Mouse (Mus musculus) intestine, postnatal 0 days (tissue): Measurements from ENCODE around the gene Echdc3. TPM values are rescaled to one million over a fixed set of nuclear protein-coding genes. Genes with fewer than 3 reads are reported as not detected.

Experiments
- ATAC-seq: fragments of 200-750 bp; cut with Nextera tagmentation; 2 replicates; pipeline ENCODE4 v1.8.0; 2017; ENCODE audit warnings: mild to moderate bottlenecking, moderate TSS enrichment, moderate library complexity
- H3K27ac ChIP-seq: fragments of 300-500 bp; sonication (generic); 2 replicates; pipeline ENCODE4 v1.5.1; 2014; ENCODE audit warnings: mild to moderate bottlenecking, low read depth, low read length, moderate library complexity
- H3K27me3 ChIP-seq: fragments of 300-500 bp; sonication (generic); replicated peaks from 2 replicates; pipeline ENCODE4 v1.6.1; 2014; ENCODE audit warnings: low read length, mixed read lengths; ENCODE audit not compliant: control insufficient read depth, insufficient read depth
- H3K36me3 ChIP-seq: fragments of 300-500 bp; sonication (generic); 2 replicates; pipeline ENCODE4 v1.6.1; 2014; ENCODE audit warnings: mild to moderate bottlenecking, moderate library complexity; ENCODE audit not compliant: control insufficient read depth, insufficient read depth
- H3K4me1 ChIP-seq: fragments of 300-500 bp; sonication (generic); replicated peaks from 2 replicates; pipeline ENCODE4 v1.6.1; 2014; ENCODE audit warnings: antibody characterized with exemption, low read length, mixed read lengths; ENCODE audit not compliant: control insufficient read depth, insufficient read depth
- H3K4me2 ChIP-seq: fragments of 300-500 bp; sonication (generic); replicated peaks from 2 replicates; pipeline ENCODE4 v1.6.1; 2014; ENCODE audit warnings: low read depth, mild to moderate bottlenecking, moderate library complexity
- H3K4me3 ChIP-seq: fragments of 300-500 bp; sonication (generic); 2 replicates; pipeline ENCODE4 v1.5.1; 2014; ENCODE audit warnings: low read depth, low read length
- H3K9ac ChIP-seq: fragments of 300-500 bp; sonication (generic); 2 replicates; pipeline ENCODE4 v1.6.1; 2014; ENCODE audit warnings: mild to moderate bottlenecking, low read depth, low read length
- H3K9me3 ChIP-seq: fragments of 300-500 bp; sonication (generic); 2 replicates; pipeline ENCODE4 v1.6.1; 2016; ENCODE audit warnings: mixed run types; ENCODE audit not compliant: control insufficient read depth
- CTCF ChIP-seq: sonication (generic); IDR thresholded peaks from 2 replicates; pipeline ENCODE4 v1.5.1; 2016; ENCODE audit warnings: low read depth, mild to moderate bottlenecking, control low read depth, antibody characterized with exemption, moderate library complexity
- WGBS: fragments of 180-500 bp; shearing (Covaris S2); extraction: QIAGEN DNeasy Blood & Tissue Kit; methylation state at CpG from one replicate; pipeline ENCODE4 v1.1.7; 2014; 5-methylcytosine and 5-hydroxymethylcytosine counted together
- polyA plus RNA-seq: library from polyadenylated mRNA; unstranded; fragments of >200 nt; fragmentation: Nextera tagmentation; extraction: Ambion mirVana; gene quantifications from 2 replicates; pipeline ENCODE4 v1.2.1, GENCODE M21; 2015

The Echdc3 gene
- polyA plus RNA-seq, 1 experiment from 2014 or later, result 3.1 TPM

DNA sequence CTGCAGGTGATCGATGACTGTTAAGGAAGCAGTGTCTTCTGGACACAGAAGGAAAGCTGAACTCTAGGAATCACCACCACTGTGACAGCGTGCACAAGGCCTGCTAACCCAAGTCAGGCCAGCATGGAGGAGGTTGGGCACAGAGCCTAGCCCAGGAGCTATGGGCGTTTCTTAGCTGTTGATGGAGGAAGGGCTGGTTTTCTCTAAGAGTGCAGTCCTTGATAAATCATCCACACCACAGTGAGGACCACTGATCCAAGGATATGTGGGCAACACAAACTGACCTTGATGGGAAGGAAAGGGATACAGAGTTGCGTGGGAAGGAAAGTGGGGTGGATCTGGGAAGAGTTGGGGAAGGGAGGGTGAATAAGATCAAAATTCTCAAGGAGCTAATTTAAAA, 55.6 kb downstream of the Echdc3 start:
- Histone ChIP-seq H3K27ac (no peak overlapping the region), H3K36me3 (no peaks in the 10 kb centered on the region), H3K27me3 (no peaks in the 10 kb centered on the region), H3K4me2 (no peak overlapping the region), H3K9ac (no peak overlapping the region), H3K4me3 (no peak overlapping the region), H3K9me3 (no peaks in the 10 kb centered on the region), H3K4me1 (0 out of 2 replicates have a peak, but pooled peaks cover 6% of the 10 kb centered on the region)
- 77% methylated on average over 4 of the region's 4 CpGs for WGBS
- no peak for TF ChIP-seq CTCF
- no peak for ATAC-seq

DNA sequence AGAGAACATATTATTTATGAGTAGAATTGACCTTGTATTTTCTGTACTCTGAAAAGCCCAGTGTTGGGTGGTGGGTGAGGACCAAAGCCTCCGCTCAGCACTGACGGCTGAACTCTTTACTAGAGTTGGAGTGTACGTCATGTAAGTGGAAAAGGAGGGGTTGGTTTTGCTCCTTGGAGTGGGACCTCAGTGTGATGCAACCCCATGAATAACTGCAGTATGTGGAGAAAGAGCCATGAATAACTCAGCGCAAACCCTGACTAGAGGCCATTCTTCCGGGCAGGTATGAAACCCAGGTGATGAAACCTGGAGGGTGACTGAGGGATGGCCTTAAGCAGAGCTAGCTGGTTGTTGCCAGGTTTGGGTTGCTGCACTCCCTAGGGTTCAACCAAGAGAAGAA, 63.0 kb downstream of the Echdc3 start:
- H3K27me3 ChIP-seq, result no peaks in the 10 kb centered on the region
- H3K4me3 ChIP-seq, result no peak overlapping the region
- no peak overlapping the region for H3K4me2 ChIP-seq
- ATAC-seq, result no peak
- TF ChIP-seq CTCF, result no peak
- no peaks in the 10 kb centered on the region for H3K9me3 ChIP-seq
- H3K27ac ChIP-seq, result no peak overlapping the region
- 92% methylated on average over 5 of the region's 5 CpGs for WGBS
- no peak overlapping the region for H3K9ac ChIP-seq
- H3K36me3 ChIP-seq, result no peaks in the 10 kb centered on the region
- H3K4me1 ChIP-seq, result no peaks in the 10 kb centered on the region

DNA sequence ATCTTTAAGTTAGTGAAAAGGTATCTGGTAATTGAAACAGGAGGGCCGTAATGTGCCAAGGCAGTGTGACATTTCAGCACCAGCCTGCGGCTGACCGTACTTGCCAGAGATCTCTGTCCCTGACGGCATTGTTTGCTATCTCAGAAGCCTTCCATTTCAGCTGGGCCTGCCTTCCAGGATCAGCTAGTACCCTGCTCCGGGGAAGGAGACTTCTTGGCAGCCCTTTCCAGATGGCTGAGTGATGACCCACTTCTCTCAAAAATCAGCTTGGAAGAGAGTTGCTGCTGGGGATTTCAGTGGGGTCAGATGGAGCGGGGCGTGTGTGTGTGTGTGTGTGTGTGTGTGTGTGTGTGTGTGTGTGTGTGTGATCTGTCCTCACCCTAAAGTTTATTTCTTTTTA, 65.9 kb downstream of the Echdc3 start:
- H3K27ac ChIP-seq, result no peak overlapping the region
- no peaks in the 10 kb centered on the region for H3K27me3 ChIP-seq
- no peak overlapping the region for H3K4me2 ChIP-seq
- no peak for ATAC-seq
- no peaks in the 10 kb centered on the region for H3K36me3 ChIP-seq
- TF ChIP-seq CTCF, result no peak
- H3K4me3 ChIP-seq, result no peak overlapping the region
- H3K9ac ChIP-seq, result no peak overlapping the region
- H3K9me3 ChIP-seq, result no peaks in the 10 kb centered on the region
- H3K4me1 ChIP-seq, result no peaks in the 10 kb centered on the region
- 85% methylated on average over 7 of the region's 7 CpGs for WGBS

DNA sequence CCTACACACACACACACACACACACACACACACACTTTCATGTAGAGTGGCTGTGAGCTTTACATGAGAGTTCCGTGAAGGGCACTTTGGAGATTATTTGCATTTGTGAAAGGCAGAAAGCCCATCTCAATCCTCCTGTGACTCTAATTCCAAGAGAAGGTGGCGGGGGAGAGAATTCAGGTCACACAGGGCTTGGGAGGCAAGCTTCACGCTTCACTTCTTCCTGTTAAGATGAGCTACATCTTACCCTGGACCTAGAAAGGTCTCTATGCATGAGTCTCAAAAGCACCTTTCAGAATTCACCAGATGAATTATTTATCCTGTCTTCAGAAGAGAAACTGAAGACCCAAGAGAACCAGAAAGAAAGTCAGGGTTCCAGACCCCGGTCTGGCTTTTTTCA, 66.6 kb downstream of the Echdc3 start:
- no peaks in the 10 kb centered on the region for H3K4me1 ChIP-seq
- no peaks in the 10 kb centered on the region for H3K36me3 ChIP-seq
- H3K27ac ChIP-seq, result no peak overlapping the region
- WGBS, result 97% methylated on average over 4 of the region's 4 CpGs
- TF ChIP-seq CTCF, result no peak
- ATAC-seq, result no peak
- H3K9me3 ChIP-seq, result no peaks in the 10 kb centered on the region
- no peak overlapping the region for H3K9ac ChIP-seq
- no peak overlapping the region for H3K4me2 ChIP-seq
- H3K4me3 ChIP-seq, result no peak overlapping the region
- H3K27me3 ChIP-seq, result no peaks in the 10 kb centered on the region

DNA sequence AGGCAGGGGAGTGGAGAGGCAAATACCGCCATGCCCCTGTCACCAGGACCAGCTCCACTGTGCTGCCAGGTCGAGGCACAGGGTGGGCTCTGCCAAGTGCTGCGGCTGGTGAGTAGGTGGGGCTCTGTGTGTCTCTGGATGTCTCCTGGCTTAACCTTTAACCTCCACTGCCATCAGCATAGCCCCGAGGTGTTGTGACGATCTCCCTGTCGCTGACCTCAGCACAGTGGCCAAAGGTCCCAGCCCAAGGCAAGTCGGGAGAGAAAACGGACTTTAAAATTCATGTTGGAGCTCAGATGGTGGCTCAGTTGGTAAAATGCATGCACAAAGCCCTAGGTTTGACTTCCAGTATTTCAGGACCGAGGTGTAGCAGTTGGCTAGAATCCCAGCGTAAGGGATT, 67.2 kb downstream of the Echdc3 start:
- no peak for ATAC-seq
- WGBS, result 61% methylated on average over 10 of the region's 10 CpGs
- no peak overlapping the region for H3K4me3 ChIP-seq

DNA sequence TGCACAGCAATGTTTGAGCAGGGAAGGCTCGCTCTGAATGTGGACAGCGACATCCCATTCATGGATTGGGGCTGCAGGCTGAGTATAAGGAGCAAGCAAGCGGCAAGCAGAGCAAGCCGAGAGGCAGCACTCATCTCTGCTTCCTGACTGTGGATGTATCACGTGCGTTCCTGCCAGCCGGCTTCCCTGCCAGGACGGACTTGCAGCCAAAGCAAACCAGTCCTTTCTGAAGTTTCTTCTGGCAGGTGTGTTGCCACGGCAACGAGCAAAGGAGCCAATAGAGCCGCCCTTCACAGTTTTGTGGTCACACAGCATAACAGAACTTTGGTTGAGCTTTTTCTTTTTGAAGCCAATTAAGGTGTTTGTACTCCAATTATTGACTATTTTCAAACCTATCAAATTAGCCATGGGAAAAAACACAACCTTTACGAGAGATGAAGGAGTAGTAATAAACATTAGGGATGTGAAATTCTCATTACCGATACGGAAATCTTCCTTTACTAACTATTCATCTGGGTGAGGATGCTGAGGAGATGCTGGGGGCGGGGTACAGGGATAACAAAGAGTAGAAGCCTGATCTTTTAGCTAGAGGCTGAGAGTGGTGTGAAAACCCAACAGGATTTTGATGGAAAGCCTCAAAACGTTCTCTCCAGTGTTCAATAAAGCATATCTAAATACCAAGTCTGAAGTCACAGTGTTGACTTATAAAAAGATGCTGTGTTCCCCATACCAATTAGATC, 69.7 kb downstream of the Echdc3 start:
- no peaks in the 10 kb centered on the region for H3K36me3 ChIP-seq
- no peaks in the 10 kb centered on the region for H3K4me1 ChIP-seq
- no peak overlapping the region for H3K4me3 ChIP-seq
- H3K27ac ChIP-seq, result no peak overlapping the region
- no peak overlapping the region for H3K4me2 ChIP-seq
- ATAC-seq, result no peak
- 78% methylated on average over 16 of the region's 16 CpGs for WGBS
- H3K9me3 ChIP-seq, result no peaks in the 10 kb centered on the region
- H3K9ac ChIP-seq, result no peak overlapping the region
- TF ChIP-seq CTCF, result no peak
- H3K27me3 ChIP-seq, result no peaks in the 10 kb centered on the region

More for the DNA sequence above, 67.2 kb downstream of the Echdc3 start:
- Histone ChIP-seq H3K27me3 (no peaks in the 10 kb centered on the region), H3K27ac (no peak overlapping the region), H3K9me3 (no peaks in the 10 kb centered on the region), H3K36me3 (no peaks in the 10 kb centered on the region), H3K4me2 (no peak overlapping the region), H3K4me1 (no peaks in the 10 kb centered on the region), H3K9ac (no peak overlapping the region)
- TF ChIP-seq CTCF, result no peak
